Comparison of ENCODE assay signal across 9 mouse cellular contexts in the genomic region with DNA sequence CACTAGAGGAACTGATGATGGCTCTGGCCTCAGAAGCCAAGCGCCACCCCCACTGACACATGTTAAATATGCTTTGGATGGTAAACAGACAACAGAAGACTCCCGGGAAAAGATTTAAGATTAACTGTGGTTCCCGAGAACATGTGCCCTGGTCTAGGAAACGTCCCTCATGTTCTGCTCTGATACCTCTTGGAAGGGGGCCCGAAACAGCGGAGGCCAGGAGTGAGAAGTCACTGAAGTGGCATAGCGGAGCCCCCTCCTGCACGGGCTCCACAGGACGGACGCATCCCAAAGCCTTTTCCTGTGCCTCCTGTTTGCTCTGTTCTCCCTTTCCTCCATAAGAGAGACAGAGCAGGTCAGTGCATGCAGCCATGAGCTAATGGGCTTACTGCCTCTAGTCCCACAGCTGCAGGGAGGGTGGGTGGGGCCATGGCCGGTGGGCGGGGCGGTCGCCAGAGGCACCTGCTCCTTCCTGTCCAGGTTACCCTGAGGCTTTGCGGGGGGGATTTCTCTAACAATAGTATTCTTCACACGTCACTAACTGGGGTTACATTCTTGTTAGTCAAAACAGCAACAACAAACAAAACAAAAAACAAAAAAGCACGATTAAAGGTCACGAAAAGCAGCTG.
DNase-seq lines count a peak whose midpoint lies in the region; ATAC-seq lines count a peak whose summit lies in the region.
"Had no signal": no experiment of that assay in that cellular context is flagged by ENCODE, and none has a peak within 500 bp of the region (broad histone marks: within the 10 kb centered on the region; RNA-seq: fewer than 3 reads in every experiment).

No protein-coding gene starts in this region.

- no peaks in the 10 kb centered on the region for H3K9me3 ChIP-seq in heart, embryonic 10.5 days
- no peaks in the 10 kb centered on the region for H3K9me3 ChIP-seq in kidney, embryonic 14.5 days (ENCODE audit: control insufficient read depth, low read length)
- no peaks in the 10 kb centered on the region for H3K9me3 ChIP-seq in neural tube, embryonic 12.5 days

- H3K27ac ChIP-seq in heart, embryonic 10.5 days = no peak overlapping the region
- no peak overlapping the region for H3K27ac ChIP-seq in kidney, embryonic 14.5 days (ENCODE audit: low read depth, low read length)
- H3K27ac ChIP-seq in neural tube, embryonic 12.5 days = no peak overlapping the region

- peak; percentile 53; the same call in 1 of the 2 replicates for ATAC-seq in common myeloid progenitor, adult 5-6 weeks (replicated peaks; ENCODE audit: low read depth, poor library complexity, severe bottlenecking)
- ATAC-seq in kidney, embryonic 14.5 days (ENCODE audit: low FRiP score, low TSS enrichment) = peak; percentile 80
- no peak for ATAC-seq in neural tube, embryonic 12.5 days (ENCODE audit: low FRiP score, low read depth)

- no peaks in the 10 kb centered on the region for H3K36me3 ChIP-seq in heart, embryonic 10.5 days
- no peaks in the 10 kb centered on the region for H3K36me3 ChIP-seq in kidney, embryonic 14.5 days (ENCODE audit: control insufficient read depth, insufficient read depth, low read length)
- H3K36me3 ChIP-seq in neural tube, embryonic 12.5 days = no peaks in the 10 kb centered on the region

- H3K9ac ChIP-seq in kidney, embryonic 14.5 days (ENCODE audit: low read depth, low read length) = peak overlapping the region; percentile 28; the same call in 1 of the 2 replicates
- H3K9ac ChIP-seq in neural tube, embryonic 12.5 days = no peak overlapping the region

- H3K4me1 ChIP-seq in heart, embryonic 10.5 days = 0 out of 2 replicates have a peak, but pooled peaks cover 18% of the 10 kb centered on the region
- no peaks in the 10 kb centered on the region for H3K4me1 ChIP-seq in kidney, embryonic 14.5 days (ENCODE audit: control insufficient read depth, insufficient read depth, low read length)
- H3K4me1 ChIP-seq in neural tube, embryonic 12.5 days = no peaks in the 10 kb centered on the region

- H3K4me2 ChIP-seq in kidney, embryonic 14.5 days (replicated peaks; ENCODE audit: low read depth, low read length) = peak overlapping the region; percentile 40
- H3K4me2 ChIP-seq in neural tube, embryonic 12.5 days (replicated peaks) = peak overlapping the region; percentile 28; the same call in 1 of the 2 replicates

- peak overlapping the region; percentile 19; the same call in 1 of the 2 replicates for H3K4me3 ChIP-seq in heart, embryonic 10.5 days
- peak overlapping the region; percentile 10; the same call in 1 of the 2 replicates for H3K4me3 ChIP-seq in kidney, embryonic 14.5 days (ENCODE audit: low read length)
- H3K4me3 ChIP-seq in neural tube, embryonic 12.5 days = no peak overlapping the region; the same call in 1 of the 2 replicates

- peaks cover 12% of the 10 kb centered on the region; the same call in 1 of the 2 replicates for H3K27me3 ChIP-seq in heart, embryonic 10.5 days (ENCODE audit: insufficient read depth, poor library complexity, severe bottlenecking)
- H3K27me3 ChIP-seq in kidney, embryonic 14.5 days (ENCODE audit: control insufficient read depth, insufficient read depth, low read length) = no peaks in the 10 kb centered on the region
- no peaks in the 10 kb centered on the region for H3K27me3 ChIP-seq in neural tube, embryonic 12.5 days (replicated peaks)

- peak; percentile 71 for DNase-seq in heart, embryonic 10.5 days (ENCODE audit: low spot score)
- no peak for DNase-seq in heart, adult 8-10 months (ENCODE audit: low spot score)
- no peak for DNase-seq in urinary bladder, postnatal 10 days (ENCODE audit: low spot score)
- DNase-seq in adrenal gland, postnatal 25 days = no peak
- no peak for DNase-seq in urinary bladder, postnatal 25 days (ENCODE audit: low spot score)
- DNase-seq: cerebellum, adult 11-12 months had no signal

- WGBS in heart, embryonic 10.5 days = 59% methylated on average over 18 of the region's 18 CpGs
- WGBS in kidney, embryonic 14.5 days = 41% methylated on average over 18 of the region's 18 CpGs
- 48% methylated on average over 18 of the region's 18 CpGs for WGBS in neural tube, embryonic 12.5 days
